Comparison of ENCODE assay signal across 16 mouse cellular contexts in the genomic region with DNA sequence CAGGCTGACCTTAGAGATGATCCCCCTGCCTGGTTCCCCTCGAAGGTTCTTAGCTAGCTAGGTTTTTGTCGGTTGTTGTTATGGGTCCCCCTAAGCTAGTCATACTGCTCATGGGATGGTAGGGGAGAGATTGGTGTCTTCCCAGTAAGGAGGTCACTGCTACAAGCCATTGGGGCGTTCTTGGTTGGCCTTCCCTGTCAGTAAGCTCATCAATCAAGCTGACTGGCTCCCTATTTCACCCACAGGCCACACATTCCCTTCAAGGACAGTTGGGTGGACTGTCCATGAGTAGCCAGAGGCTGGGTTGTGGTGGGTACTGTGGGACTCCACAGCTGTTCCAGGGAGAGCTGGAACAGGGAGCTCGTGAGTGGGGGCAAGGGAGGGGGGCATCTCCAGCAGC. TPM values are rescaled to one million over a fixed set of nuclear protein-coding genes. Genes with fewer than 3 reads are reported as not detected.
"Had no signal": no experiment of that assay in that cellular context is flagged by ENCODE, and none has a peak within 500 bp of the region (broad histone marks: within the 10 kb centered on the region; RNA-seq: fewer than 3 reads in every experiment).

No protein-coding gene starts in this region.

- DNase-seq: gastrocnemius, postnatal 14 days; gastrocnemius, postnatal 36 days; heart, adult 11 months; heart, adult 2 months; heart, postnatal 4 days; kidney, adult 18-20 months; kidney, adult 8-10 months; kidney, postnatal 10 days; kidney, postnatal 25 days; kidney, postnatal 4 days; layer of hippocampus, postnatal 36 days; left cerebral cortex, postnatal 4 days; lung, adult 18-20 months had no signal

RNA-seq across cellular contexts. Expression of a gene that starts 29.1 kb away (rescaled TPM):
- total RNA-seq: gastrocnemius, adult 8-10 months; gastrocnemius, postnatal 36 days; heart, adult 2 months; heart, postnatal 25 days; heart, postnatal 4 days; liver, adult 2 months had no signal
